Mouse (Mus musculus) kidney, adult 2 months (tissue): Measurements from ENCODE around the gene Kbtbd7.

Experiments
- CTCF ChIP-seq: fragments of 200-500 bp; conservative IDR thresholded peaks from 2 replicates; pipeline ENCODE4 v1.5.1; 2011; ENCODE audit warnings: low read depth, mild to moderate bottlenecking, control low read depth, low read length, moderate library complexity, mixed read lengths; ENCODE audit not compliant: insufficient read depth, insufficient read length
- POLR2A ChIP-seq: fragments of 200-500 bp; IDR thresholded peaks from one replicate; pipeline ENCODE4 v1.6.1; 2011; ENCODE audit warnings: low read depth, low read length, control low read depth

GRCm38 (mm10) chr14:79409278-79409830, 17.0 kb upstream of the Kbtbd7 start:
- TF ChIP-seq POLR2A (no peak), CTCF (no peak)
